Mouse (Mus musculus): ENCODE results near the gene Dock4.

The Dock4 gene

DNA sequence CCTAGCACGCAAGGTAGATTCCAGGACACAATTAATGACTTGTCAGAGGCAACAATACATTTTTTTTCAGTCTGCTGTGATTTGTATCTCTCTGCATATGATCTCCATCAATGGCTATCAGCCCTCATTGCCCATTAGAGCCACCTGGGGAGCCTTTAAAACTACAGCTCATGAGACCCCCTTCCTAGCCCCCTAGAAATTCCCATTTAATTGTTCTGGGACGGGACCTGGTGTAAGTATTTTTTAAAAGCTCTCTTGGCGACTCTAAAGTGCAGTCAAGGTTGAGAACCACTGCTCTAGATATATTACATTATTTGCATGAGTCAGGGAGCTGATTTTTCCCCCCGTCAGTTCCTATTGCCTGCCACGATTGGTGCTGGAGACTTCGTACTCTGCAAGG is 200.1 kb downstream of the Dock4 start:
- no peak for DNase-seq (ENCODE audit: low read depth, low spot score)

DNA sequence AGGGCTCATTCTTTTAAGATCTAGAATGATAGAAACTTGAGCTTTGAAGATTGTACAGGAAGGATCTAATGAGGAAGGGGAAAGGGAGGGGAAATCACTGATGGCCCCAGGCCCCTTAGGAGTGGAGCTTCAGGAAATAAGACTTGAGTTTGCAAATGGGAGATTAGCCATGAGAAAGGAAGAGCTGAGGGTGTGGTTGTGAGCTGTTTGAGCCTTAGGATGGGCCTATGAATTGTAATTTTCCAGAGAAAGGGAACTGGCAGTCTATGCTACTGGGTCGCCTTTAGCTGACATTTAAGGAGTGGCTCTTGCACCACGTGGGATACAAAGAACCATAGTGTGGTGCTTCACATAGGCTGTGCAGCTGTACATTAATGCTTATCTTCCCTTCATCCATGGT is 208.6 kb downstream of the Dock4 start:
- no peak for DNase-seq (ENCODE audit: low read depth, low spot score)

GRCm38 (mm10) chr12:40655861-40656260 is 210.1 kb downstream of the Dock4 start:
- DNase-seq (ENCODE audit: low read depth, low spot score): no peak

DNA sequence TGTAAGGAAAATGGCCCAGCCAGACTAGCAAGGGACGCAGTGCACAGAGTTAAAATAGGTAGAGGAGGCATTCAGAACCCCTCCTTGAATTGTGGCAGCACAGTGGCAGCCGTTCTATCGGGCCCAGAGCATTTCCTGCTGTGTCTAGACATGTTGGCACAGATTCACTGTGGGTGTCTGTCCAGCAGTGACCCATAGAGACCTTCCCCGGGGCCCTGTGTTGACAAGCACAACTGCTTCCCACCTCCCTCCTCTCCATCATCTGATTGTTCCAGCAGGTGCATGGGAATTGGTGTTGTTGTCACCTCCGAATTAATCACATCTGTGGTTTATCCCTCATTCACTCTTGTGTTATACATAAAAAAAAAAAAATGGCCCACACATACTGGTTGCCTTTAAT is 210.7 kb downstream of the Dock4 start:
- DNase-seq (ENCODE audit: low read depth, low spot score): no peak

- no peak for DNase-seq (ENCODE audit: low read depth, low spot score)
Observed at GRCm38 (mm10) chr12:40657229-40657885, 211.6 kb downstream of the Dock4 start.

DNA sequence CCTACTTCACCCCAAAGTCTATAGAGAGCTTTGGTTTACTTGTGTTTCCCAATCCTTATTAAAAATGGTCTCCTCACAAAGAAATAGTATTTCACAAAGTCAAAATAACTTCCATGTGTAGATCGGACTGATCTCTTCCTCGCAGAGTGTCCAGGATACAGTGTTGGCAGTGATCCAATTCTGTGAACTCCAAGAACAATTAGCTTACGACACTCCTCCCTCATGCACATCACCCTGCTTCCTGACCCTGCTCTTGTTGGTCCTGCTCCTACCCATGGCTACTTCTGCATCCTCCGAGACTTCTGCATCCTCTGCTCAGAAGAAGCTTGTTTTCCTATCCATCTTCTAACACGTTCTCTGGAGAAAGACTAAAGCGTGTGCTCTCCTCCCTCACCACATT is 213.9 kb downstream of the Dock4 start:
- DNase-seq (ENCODE audit: low read depth, low spot score): no peak

DNA sequence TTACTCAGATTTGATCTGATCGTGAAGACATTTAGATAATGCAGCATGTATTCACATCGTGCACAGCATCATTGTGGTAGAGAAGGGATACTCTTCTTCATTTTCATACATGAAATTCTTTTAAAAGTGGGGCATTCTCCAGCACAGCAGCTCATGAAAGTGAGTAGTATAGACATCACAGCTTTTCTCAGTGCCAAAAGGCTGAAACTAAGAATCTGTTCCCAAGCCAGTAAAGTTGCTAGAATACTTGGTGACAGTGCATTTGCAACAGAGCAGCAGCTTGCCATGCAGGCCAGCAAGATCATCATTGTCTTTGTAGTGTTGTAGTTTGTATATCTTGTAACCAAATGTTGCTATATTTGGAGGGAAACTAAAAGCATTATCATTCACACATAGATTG is 223.7 kb downstream of the Dock4 start:
- no peak for DNase-seq (ENCODE audit: low read depth, low spot score)

DNA sequence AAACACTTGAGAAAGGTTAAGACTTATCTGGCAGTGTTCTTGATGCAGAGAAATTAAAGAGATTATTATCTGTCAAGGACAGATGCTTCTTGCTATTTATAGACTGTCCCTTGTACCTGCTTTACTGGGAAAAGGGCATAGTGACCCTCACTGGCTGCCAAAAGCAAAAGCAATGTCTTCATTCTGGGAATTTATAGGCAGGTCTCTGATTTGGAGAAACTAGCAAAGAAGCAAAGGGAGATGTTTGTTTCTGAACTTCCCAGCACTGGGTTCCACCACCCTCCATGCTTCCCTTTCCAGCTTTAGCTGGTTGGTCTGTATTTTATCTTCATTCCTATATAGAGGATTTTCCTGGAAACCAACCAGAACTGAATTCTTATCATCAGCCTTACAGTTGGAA is 225.0 kb downstream of the Dock4 start:
- DNase-seq (ENCODE audit: low read depth, low spot score): no peak

DNA sequence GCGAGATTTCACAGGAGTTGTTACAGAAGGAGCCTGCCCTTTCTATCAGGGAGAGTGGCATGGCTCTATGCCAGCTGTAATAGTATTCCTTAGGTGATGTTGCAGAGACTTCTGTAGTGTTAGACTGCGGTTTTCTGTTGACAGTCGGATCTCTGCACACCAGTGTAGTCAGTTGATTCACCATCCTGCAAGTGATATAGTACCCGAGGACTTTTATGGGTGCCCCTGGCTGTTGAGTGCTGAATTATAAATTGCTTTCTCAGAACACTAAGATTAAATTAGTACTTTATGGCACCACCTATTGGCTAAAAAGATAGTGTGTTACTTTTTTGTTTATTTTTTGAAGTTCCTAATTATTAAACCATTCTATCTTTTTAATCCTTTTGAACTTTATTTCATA is 234.0 kb downstream of the Dock4 start:
- no peak for DNase-seq (ENCODE audit: low read depth, low spot score)

DNA sequence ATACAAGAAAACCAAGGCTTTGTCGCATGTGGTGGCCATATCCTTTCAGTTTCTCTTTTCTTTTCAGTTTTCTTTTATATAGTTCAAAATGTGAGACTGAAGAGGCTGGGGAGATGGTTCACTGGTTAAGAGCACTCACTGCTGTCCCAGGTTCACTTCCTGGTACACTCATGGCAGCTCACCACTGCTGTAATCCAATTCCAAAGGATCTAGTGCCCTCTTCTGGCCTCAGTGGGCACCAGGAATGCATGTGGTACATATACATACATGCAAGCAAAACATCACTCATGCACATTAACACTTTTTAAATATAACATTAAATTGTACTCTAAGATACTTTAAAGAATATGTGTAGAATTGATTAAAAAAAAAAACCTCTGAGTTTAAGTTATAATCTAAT is 234.8 kb downstream of the Dock4 start:
- DNase-seq (ENCODE audit: low read depth, low spot score): no peak

DNA sequence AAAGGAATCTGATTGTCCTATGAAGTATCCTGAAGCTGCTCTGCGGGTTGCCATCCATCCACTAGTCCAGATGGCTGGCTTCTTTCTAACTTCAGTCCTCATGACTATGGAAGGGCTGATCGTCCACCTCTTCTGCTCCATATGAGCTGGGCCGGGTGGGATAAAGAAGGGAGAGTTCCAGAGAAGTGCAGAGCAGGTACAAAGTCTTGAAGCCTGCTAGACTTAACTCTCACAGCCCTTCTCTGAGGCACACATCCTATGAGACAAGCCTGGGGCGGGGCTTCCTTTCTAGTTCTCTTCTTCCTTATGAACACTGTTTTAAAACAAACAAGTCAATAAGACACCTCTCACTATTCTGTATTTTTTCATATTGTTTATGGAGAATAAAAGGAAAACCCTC is 245.7 kb downstream of the Dock4 start:
- DNase-seq (ENCODE audit: low read depth, low spot score): no peak

- no peak for DNase-seq (ENCODE audit: low read depth, low spot score)
Observed at GRCm38 (mm10) chr12:40694082-40694721, 248.4 kb downstream of the Dock4 start.

DNA sequence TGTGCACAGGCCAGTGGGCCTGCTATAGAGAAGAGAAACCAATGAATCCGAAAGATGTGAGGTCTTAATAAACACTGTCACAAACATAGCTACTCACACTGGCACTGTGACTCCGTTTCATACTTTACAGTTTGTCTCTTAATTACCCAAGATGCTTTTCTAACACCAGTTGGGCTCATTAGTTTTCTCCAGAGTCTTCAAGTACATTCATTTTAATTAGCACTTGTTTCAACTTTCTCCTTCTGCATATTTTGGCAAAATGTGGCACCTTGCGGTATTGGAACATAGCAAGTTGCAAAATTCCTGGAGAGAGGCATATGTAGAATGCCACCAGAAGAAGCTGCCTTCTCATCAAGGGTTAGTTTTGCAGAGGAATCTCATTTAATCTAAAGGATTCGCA is 252.6 kb downstream of the Dock4 start:
- no peak for DNase-seq (ENCODE audit: low read depth, low spot score)

- DNase-seq (ENCODE audit: low read depth, low spot score): no peak
Observed at GRCm38 (mm10) chr12:40702233-40702792, 256.6 kb downstream of the Dock4 start.

DNA sequence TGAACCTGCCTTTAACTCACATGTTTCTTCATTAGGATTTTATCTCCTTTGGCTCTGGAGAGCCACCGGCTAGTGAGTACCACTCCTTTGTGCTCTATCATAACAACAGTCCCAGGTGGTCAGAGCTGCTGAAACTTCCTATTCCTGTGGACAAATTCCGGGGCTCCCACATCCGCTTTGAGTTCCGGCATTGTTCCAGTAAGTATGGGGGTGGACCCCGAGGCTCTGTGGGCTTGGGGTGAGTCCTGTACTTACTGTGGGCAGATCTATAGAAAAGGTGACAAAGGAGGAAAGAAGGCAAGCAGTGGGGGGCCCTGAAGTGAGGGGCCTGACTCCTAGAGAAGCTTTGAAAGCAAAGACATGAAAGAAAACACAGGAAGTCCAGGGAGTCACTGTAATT is 258.5 kb downstream of the Dock4 start:
- DNase-seq (ENCODE audit: low read depth, low spot score): no peak

DNA sequence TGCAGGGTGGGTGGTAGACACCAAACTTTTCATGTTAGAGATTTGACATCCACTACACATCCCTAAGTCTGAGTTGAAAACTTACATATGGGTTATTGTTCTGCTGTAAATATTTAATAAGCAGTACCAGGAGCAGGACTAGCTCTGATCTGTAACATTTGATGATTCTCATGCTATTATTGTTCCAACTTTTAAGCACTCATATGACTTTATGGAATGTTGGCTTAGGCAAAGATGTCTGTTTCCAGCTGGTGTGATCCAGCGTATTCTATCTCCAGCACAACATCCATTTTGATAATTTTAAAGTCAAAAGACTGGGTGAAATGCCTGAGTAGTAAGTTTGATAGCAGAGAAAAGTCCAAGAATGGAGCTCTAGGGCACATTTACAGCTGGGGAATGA is 261.4 kb downstream of the Dock4 start:
- DNase-seq (ENCODE audit: low read depth, low spot score): no peak

DNA sequence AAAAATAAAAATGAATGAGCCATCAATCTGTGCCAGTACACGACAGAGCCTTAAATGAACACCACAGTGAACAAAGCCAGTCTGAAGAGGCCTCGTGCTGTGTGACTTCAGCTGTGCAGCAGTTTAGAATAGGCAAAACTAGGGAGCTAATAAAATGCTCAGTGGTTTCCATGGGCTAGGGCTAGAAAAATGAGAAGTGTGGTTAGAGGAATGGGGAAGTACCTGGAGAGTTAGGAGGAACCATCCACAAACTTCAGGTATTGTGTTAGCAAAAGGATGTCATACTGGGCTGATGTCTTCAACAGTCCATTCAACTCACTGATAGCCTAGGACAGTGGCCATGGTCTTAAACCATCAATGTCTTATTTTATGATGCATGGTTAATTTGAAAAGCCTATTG is 263.3 kb downstream of the Dock4 start:
- no peak for DNase-seq (ENCODE audit: low read depth, low spot score)

DNA sequence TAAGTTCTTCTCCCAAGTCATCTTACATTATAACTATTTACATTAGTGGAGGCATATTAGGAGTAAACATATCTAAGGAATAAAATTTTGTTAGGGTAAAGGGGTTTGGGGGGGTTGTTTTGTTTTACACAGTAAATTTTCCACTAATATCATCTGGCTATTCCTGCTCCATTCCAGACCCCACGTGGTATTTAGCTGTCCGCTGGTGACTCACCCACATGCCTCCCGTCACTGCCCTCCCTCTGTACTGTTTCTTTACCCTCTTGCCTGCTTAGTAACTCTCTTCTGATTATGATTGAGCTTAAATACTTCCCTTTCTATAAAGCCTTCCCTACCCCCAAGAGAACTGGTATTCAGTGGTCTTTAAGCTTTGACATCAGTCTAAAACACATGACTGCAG is 266.5 kb downstream of the Dock4 start:
- no peak for DNase-seq (ENCODE audit: low read depth, low spot score)

- no peak for DNase-seq (ENCODE audit: low read depth, low spot score)
Observed at GRCm38 (mm10) chr12:40714288-40714687, 268.5 kb downstream of the Dock4 start.

DNA sequence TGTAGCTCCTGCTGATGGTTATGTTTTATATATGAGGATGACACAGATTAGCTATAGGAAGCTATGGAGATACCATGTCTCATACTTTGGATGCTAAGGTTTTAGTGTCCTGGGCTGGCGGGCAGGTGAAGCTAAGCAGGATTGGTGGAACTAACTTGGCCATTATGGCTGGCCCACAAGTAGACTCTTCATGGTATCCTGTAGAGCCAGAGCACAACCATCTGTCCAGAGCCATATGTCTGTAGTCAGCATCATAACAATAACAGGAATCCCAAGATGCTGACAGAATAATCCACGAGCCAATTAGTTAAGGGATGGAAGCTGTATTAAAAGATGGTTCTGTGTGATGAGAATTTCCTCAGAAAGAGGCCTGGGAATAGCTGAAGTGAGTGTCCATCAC is 269.4 kb downstream of the Dock4 start:
- DNase-seq (ENCODE audit: low read depth, low spot score): no peak

GRCm38 (mm10) chr12:40728373-40728772 is 282.6 kb downstream of the Dock4 start:
- DNase-seq (ENCODE audit: low read depth, low spot score): no peak

GRCm38 (mm10) chr12:40730756-40731155 is 285.0 kb downstream of the Dock4 start:
- no peak for DNase-seq (ENCODE audit: low read depth, low spot score)

GRCm38 (mm10) chr12:40745501-40745900 is 299.7 kb downstream of the Dock4 start:
- no peak for DNase-seq (ENCODE audit: low read depth, low spot score)

Measured in retina, adult 2 months (tissue).